Mouse (Mus musculus): ENCODE data around the gene Rfpl4. TPM values are rescaled to one million over a fixed set of nuclear protein-coding genes. Genes with fewer than 3 reads are reported as not detected.
"Not testable (repeated sequence)": the region's sequence is repeated elsewhere in the genome, so short reads cannot be mapped to it uniquely, and the experiment has no call there.

The Rfpl4 gene
- polyA plus RNA-seq, 1 experiment from 2014 or later, result not detected

GRCm38 (mm10) chr7:5080010-5080751 lies 36.6 kb downstream of the Rfpl4 start, which contains the start of gene Epn1:
Gene Epn1, plus strand, starts transcription at chr7:5080235.
- H3K4me2 ChIP-seq, result peak within 1 kb of the TSS; percentile 88
- peak; percentile 95 for ATAC-seq (replicated peaks; ENCODE audit: insufficient number of reproducible peaks, insufficient read depth, low FRiP score, low read depth)

GRCm38 (mm10) chr7:5079365-5080009 lies 37.3 kb downstream of the Rfpl4 start:
- Histone ChIP-seq H3K4me2 (peak overlapping the region; percentile 88), H3K36me3 (peaks cover 48% of the 10 kb centered on the region), H3K9ac (peak overlapping the region; percentile 41; the same call in 1 of the 2 replicates), H3K27ac (peak overlapping the region; percentile 97), H3K4me3 (peak overlapping the region; percentile 96), H3K4me1 (replicated peaks) (peaks cover 26% of the 10 kb centered on the region)
- not testable (repeated sequence) for H3K27me3 ChIP-seq; H3K9me3 ChIP-seq (replicated peaks)
- 45% methylated on average over 11 of the region's 13 CpGs for WGBS
- ATAC-seq (replicated peaks; ENCODE audit: insufficient number of reproducible peaks, insufficient read depth, low FRiP score, low read depth), result peak; percentile 3; the same call in 1 of the 2 replicates

More at GRCm38 (mm10) chr7:5080010-5080751, 36.6 kb downstream of the Rfpl4 start, which contains the start of gene Epn1:
- H3K27ac ChIP-seq, result peak within 1 kb of the TSS; percentile 97
- peaks cover 31% of the 10 kb centered on the region for H3K4me1 ChIP-seq (replicated peaks)
- peak within 1 kb of the TSS; percentile 97 for H3K9ac ChIP-seq
- H3K27me3 ChIP-seq, result no peaks in the 10 kb centered on the region
- no peaks in the 10 kb centered on the region for H3K9me3 ChIP-seq (replicated peaks)
- H3K4me3 ChIP-seq, result peak within 1 kb of the TSS; percentile 96
- H3K36me3 ChIP-seq, result peaks cover 48% of the 10 kb centered on the region
- WGBS, result under 1% methylated on average over 79 of the region's 81 CpGs

GRCm38 (mm10) chr7:5076931-5077330 lies 39.8 kb downstream of the Rfpl4 start:
- H3K36me3 ChIP-seq, result peaks cover 66% of the 10 kb centered on the region

DNA sequence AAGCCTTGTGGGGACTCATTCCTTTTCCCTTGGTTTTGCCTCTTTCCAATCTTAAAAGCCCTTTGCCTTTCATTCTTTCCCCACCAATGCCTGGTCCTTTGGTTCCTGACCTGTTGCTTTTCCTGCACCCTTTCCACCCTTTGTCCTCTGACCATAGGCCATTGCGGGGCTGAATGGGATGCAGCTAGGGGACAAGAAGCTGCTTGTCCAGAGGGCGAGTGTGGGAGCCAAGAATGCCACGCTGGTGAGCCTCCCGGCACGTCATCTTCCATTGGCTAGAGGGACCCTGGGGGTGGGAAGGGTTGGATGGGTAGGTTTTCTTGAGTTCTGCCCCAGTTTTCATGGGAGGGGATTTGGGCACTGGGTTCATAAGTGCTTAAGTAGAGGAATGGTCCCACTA lies 41.8 kb downstream of the Rfpl4 start:
- ATAC-seq (replicated peaks; ENCODE audit: insufficient number of reproducible peaks, insufficient read depth, low FRiP score, low read depth), result no peak
- Histone ChIP-seq H3K9ac (no peak overlapping the region), H3K4me1 (replicated peaks) (0 out of 2 replicates have a peak, but pooled peaks cover 2% of the 10 kb centered on the region), H3K27ac (no peak overlapping the region), H3K4me2 (no peak overlapping the region), H3K9me3 (replicated peaks) (no peaks in the 10 kb centered on the region), H3K36me3 (peaks cover 84% of the 10 kb centered on the region), H3K27me3 (no peaks in the 10 kb centered on the region), H3K4me3 (no peak overlapping the region)
- WGBS, result 86% methylated on average over 5 of the region's 5 CpGs

More at GRCm38 (mm10) chr7:5076931-5077330, 39.8 kb downstream of the Rfpl4 start:
- Histone ChIP-seq H3K4me3 (no peak overlapping the region), H3K9me3 (replicated peaks) (no peaks in the 10 kb centered on the region), H3K4me2 (no peak overlapping the region), H3K27ac (no peak overlapping the region), H3K4me1 (replicated peaks) (peaks cover 14% of the 10 kb centered on the region), H3K9ac (no peak overlapping the region), H3K27me3 (no peaks in the 10 kb centered on the region)
- WGBS, result 73% methylated on average over 2 of the region's 2 CpGs
- ATAC-seq (replicated peaks; ENCODE audit: insufficient number of reproducible peaks, insufficient read depth, low FRiP score, low read depth), result no peak

- H3K4me2 ChIP-seq, result no peak overlapping the region
- peaks cover 92% of the 10 kb centered on the region for H3K36me3 ChIP-seq
- 54% methylated on average over 1 of the region's 1 CpGs for WGBS
- H3K4me3 ChIP-seq, result no peak overlapping the region
- no peak overlapping the region for H3K27ac ChIP-seq
- no peak for ATAC-seq (replicated peaks; ENCODE audit: insufficient number of reproducible peaks, insufficient read depth, low FRiP score, low read depth)
- no peaks in the 10 kb centered on the region for H3K4me1 ChIP-seq (replicated peaks)
- no peak overlapping the region for H3K9ac ChIP-seq
- H3K9me3 ChIP-seq (replicated peaks), result no peaks in the 10 kb centered on the region
- H3K27me3 ChIP-seq, result no peaks in the 10 kb centered on the region
Measured at GRCm38 (mm10) chr7:5073586-5073985, 43.2 kb downstream of the Rfpl4 start.

- Histone ChIP-seq H3K4me2 (no peak overlapping the region), H3K9ac (no peak overlapping the region), H3K27ac (no peak overlapping the region), H3K9me3 (replicated peaks) (no peaks in the 10 kb centered on the region), H3K4me1 (replicated peaks) (peaks cover 33% of the 10 kb centered on the region), H3K4me3 (no peak overlapping the region), H3K36me3 (peaks cover 37% of the 10 kb centered on the region), H3K27me3 (no peaks in the 10 kb centered on the region)
- no peak for ATAC-seq (replicated peaks; ENCODE audit: insufficient number of reproducible peaks, insufficient read depth, low FRiP score, low read depth)
- 87% methylated on average over 6 of the region's 6 CpGs for WGBS
Measured at GRCm38 (mm10) chr7:5064886-5065285, 51.9 kb downstream of the Rfpl4 start.

DNA sequence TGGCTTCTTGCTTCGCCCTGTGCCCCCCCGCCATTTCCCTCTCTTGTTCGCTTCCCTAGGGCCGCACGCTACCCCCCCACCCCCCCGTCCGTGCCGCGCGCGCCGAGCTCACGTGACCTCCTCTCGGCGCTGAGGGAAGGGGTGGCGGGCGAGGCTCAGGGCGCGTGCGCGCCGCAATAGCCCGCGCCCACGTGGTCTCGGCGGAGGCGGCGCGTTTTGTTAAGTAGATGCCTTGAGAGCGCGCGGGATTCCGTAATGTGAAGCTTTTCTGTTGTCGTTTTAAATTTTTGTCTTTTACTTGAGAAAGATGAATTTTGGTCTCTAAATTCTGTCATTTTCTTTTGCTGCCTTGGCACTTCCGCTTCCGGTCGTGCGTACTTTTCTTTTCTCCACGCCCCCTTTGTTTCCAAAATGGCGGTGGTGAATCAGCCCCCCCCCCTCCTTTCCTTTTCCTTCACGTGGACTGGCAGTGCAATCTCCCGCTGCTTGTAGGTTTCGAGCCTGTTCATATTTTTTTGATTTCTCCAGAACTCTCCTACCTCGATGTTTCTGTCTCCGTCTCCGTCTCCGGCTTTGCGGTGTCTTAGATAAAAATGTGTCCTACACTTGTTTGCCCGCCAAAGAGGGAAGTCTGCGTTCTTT lies 54.3 kb downstream of the Rfpl4 start:
- peaks cover 14% of the 10 kb centered on the region for H3K27me3 ChIP-seq
- H3K4me1 ChIP-seq (replicated peaks), result peaks cover 35% of the 10 kb centered on the region
- H3K4me2 ChIP-seq, result peak overlapping the region; percentile 97
- peaks cover 13% of the 10 kb centered on the region for H3K36me3 ChIP-seq
- H3K4me3 ChIP-seq, result peak overlapping the region; percentile 61
- WGBS, result under 1% methylated on average over 51 of the region's 51 CpGs
- peak overlapping the region; percentile 97 for H3K27ac ChIP-seq
- H3K9me3 ChIP-seq (replicated peaks), result no peaks in the 10 kb centered on the region
- ATAC-seq (replicated peaks; ENCODE audit: insufficient number of reproducible peaks, insufficient read depth, low FRiP score, low read depth), result peak; percentile 50
- H3K9ac ChIP-seq, result peak overlapping the region; percentile 79

- peak within 1 kb of the TSS; percentile 97 for H3K27ac ChIP-seq
- H3K27me3 ChIP-seq, result peaks cover 20% of the 10 kb centered on the region
- ATAC-seq (replicated peaks; ENCODE audit: insufficient number of reproducible peaks, insufficient read depth, low FRiP score, low read depth), result peak; percentile 83
- under 1% methylated on average over 50 of the region's 65 CpGs for WGBS
- peaks cover 7% of the 10 kb centered on the region for H3K36me3 ChIP-seq
- H3K4me3 ChIP-seq, result peak within 1 kb of the TSS; percentile 61
- peak within 1 kb of the TSS; percentile 97 for H3K4me2 ChIP-seq
- peaks cover 39% of the 10 kb centered on the region for H3K4me1 ChIP-seq (replicated peaks)
- H3K9me3 ChIP-seq (replicated peaks), result no peaks in the 10 kb centered on the region
- H3K9ac ChIP-seq, result peak within 1 kb of the TSS; percentile 79
Measured at GRCm38 (mm10) chr7:5061774-5062359, 54.9 kb downstream of the Rfpl4 start, which contains the start of gene U2af2. Gene U2af2, plus strand, starts transcription at chr7:5062143.

- Histone ChIP-seq H3K9me3 (replicated peaks) (no peaks in the 10 kb centered on the region), H3K36me3 (no peaks in the 10 kb centered on the region), H3K4me3 (peak overlapping the region; percentile 61), H3K4me1 (replicated peaks) (peaks cover 44% of the 10 kb centered on the region), H3K9ac (peak overlapping the region; percentile 73), H3K4me2 (peak overlapping the region; percentile 97), H3K27me3 (peaks cover 28% of the 10 kb centered on the region), H3K27ac (peak overlapping the region; percentile 97)
- under 1% methylated on average over 60 of the region's 60 CpGs for WGBS
- ATAC-seq (replicated peaks; ENCODE audit: insufficient number of reproducible peaks, insufficient read depth, low FRiP score, low read depth), result peak; percentile 88
Measured at GRCm38 (mm10) chr7:5060944-5061773, 55.6 kb downstream of the Rfpl4 start.

- peaks cover 38% of the 10 kb centered on the region for H3K4me1 ChIP-seq (replicated peaks)
- WGBS, result 4% methylated on average over 27 of the region's 27 CpGs
- H3K27me3 ChIP-seq, result peaks cover 36% of the 10 kb centered on the region
- peak overlapping the region; percentile 97 for H3K4me2 ChIP-seq
- peak overlapping the region; percentile 61 for H3K4me3 ChIP-seq
- no peaks in the 10 kb centered on the region for H3K36me3 ChIP-seq
- ATAC-seq (replicated peaks; ENCODE audit: insufficient number of reproducible peaks, insufficient read depth, low FRiP score, low read depth), result no peak
- peak overlapping the region; percentile 73 for H3K9ac ChIP-seq
- no peaks in the 10 kb centered on the region for H3K9me3 ChIP-seq (replicated peaks)
- peak overlapping the region; percentile 97 for H3K27ac ChIP-seq
Measured at GRCm38 (mm10) chr7:5060239-5060731, 56.5 kb downstream of the Rfpl4 start.

Data from heart, embryonic 15.5 days (tissue).